Mouse (Mus musculus) neural tube, embryonic 14.5 days (tissue): ENCODE data around the gene Nacc2. TPM values are rescaled to one million over a fixed set of nuclear protein-coding genes. Genes with fewer than 3 reads are reported as not detected.
A peak's percentile ranks its signal among the peaks of the same experiment; 100 is the strongest.

Experiments
- ATAC-seq: fragments of 200-750 bp; cut with Nextera tagmentation; 2 replicates; pipeline ENCODE4 v1.8.0; 2017; ENCODE audit warnings: low read depth, mild to moderate bottlenecking, moderate TSS enrichment, moderate library complexity
- H3K27ac ChIP-seq: fragments of 300-500 bp; sonication (generic); 2 replicates; pipeline ENCODE4 v1.5.1; 2014; ENCODE audit warnings: low read depth, mild to moderate bottlenecking, control low read depth, low read length, moderate library complexity, mixed read lengths
- H3K27me3 ChIP-seq: fragments of 300-500 bp; sonication (generic); 2 replicates; pipeline ENCODE4 v1.6.1; 2014; ENCODE audit warnings: low read length; ENCODE audit not compliant: control insufficient read depth, insufficient read depth
- H3K36me3 ChIP-seq: fragments of 300-500 bp; sonication (generic); 2 replicates; pipeline ENCODE4 v1.6.1; 2014; ENCODE audit warnings: low read length, mixed read lengths; ENCODE audit not compliant: control insufficient read depth, insufficient read depth
- H3K4me1 ChIP-seq: fragments of 300-500 bp; sonication (generic); 2 replicates; pipeline ENCODE4 v1.6.1; 2014; ENCODE audit warnings: low read length; ENCODE audit not compliant: control insufficient read depth, insufficient read depth
- H3K4me2 ChIP-seq: fragments of 300-500 bp; sonication (generic); 2 replicates; pipeline ENCODE4 v1.6.1; 2014; ENCODE audit warnings: mild to moderate bottlenecking, low read depth, low read length, control low read depth
- H3K4me3 ChIP-seq: fragments of 300-500 bp; sonication (generic); 2 replicates; pipeline ENCODE4 v1.5.1; 2014; ENCODE audit warnings: low read depth, low read length, control low read depth, mixed read lengths
- H3K9ac ChIP-seq: fragments of 300-500 bp; sonication (generic); replicated peaks from 2 replicates; pipeline ENCODE4 v1.6.1; 2014; ENCODE audit warnings: low read depth, mild to moderate bottlenecking, control low read depth, low read length, mixed read lengths
- H3K9me3 ChIP-seq: fragments of 300-500 bp; sonication (generic); 2 replicates; pipeline ENCODE4 v1.6.1; 2016; ENCODE audit warnings: low read length; ENCODE audit not compliant: control insufficient read depth
- WGBS: fragments of 180-500 bp; shearing (Covaris S2); extraction: QIAGEN DNeasy Blood & Tissue Kit; methylation state at CpG from one replicate; pipeline ENCODE4 v1.1.7; 2014; 5-methylcytosine and 5-hydroxymethylcytosine counted together
- polyA plus RNA-seq: library from polyadenylated mRNA; unstranded; fragments of >200 nt; fragmentation: Nextera tagmentation; extraction: Ambion mirVana; gene quantifications from 2 replicates; pipeline ENCODE4 v1.2.1, GENCODE M21; 2014

Gene Nacc2
- polyA plus RNA-seq, 1 experiment from 2014 or later = 14.5 TPM

DNA sequence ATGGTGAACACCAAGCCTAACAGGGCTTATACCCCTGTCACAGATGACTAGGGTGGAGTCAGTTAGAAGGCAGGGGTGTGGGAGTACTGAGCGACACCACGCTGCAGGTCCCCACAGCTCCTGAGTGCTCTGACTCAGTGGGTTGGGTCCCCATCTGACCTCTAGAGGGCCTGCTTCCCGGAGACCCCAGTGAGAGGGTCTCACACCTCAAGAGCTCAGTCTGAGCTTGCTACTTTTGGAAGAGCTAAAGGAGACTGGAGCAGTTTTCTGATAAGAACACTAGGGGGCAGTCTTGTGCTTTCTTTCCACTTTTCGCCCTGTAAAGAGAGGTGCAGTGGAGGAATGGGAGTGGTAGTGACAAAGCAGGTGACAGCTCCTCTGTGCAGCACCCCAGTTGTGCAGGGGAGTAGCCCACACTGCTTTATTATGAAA, 30.9 kb upstream of the Nacc2 start:
- no peak overlapping the region for H3K4me2 ChIP-seq
- H3K4me1 ChIP-seq = peaks cover 21% of the 10 kb centered on the region
- H3K27me3 ChIP-seq = no peaks in the 10 kb centered on the region
- no peak overlapping the region for H3K4me3 ChIP-seq
- H3K9ac ChIP-seq = no peak overlapping the region
- H3K9me3 ChIP-seq = no peaks in the 10 kb centered on the region
- H3K36me3 ChIP-seq = no peaks in the 10 kb centered on the region
- no peak overlapping the region for H3K27ac ChIP-seq
- peak; percentile 81 for ATAC-seq
- 12% methylated on average over 4 of the region's 4 CpGs for WGBS

DNA sequence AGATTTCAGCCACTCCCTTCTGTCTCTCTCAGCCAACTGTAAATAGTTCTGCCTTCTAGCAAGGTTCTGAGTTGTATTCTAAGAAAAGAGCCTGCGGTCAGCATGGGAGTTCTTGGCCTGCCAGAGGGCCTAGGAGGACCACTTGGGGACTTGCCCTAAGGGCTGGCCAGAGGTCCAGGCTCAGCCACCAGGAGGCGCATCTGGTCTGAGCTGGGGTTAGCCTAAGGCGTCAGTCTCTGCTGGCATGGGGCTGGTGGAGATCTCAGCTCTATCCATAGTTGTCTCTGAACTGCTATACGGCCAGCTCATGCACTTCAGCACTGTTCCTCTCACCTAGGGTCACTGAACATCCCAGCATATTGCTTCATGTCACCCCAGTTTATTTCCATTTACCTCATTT, 30.3 kb upstream of the Nacc2 start:
- H3K36me3 ChIP-seq = no peaks in the 10 kb centered on the region
- no peak overlapping the region for H3K9ac ChIP-seq
- no peaks in the 10 kb centered on the region for H3K27me3 ChIP-seq
- H3K4me1 ChIP-seq = peaks cover 21% of the 10 kb centered on the region
- no peak overlapping the region for H3K27ac ChIP-seq
- H3K9me3 ChIP-seq = no peaks in the 10 kb centered on the region
- 38% methylated on average over 4 of the region's 4 CpGs for WGBS
- no peak overlapping the region for H3K4me2 ChIP-seq
- no peak overlapping the region for H3K4me3 ChIP-seq
- ATAC-seq = no peak

DNA sequence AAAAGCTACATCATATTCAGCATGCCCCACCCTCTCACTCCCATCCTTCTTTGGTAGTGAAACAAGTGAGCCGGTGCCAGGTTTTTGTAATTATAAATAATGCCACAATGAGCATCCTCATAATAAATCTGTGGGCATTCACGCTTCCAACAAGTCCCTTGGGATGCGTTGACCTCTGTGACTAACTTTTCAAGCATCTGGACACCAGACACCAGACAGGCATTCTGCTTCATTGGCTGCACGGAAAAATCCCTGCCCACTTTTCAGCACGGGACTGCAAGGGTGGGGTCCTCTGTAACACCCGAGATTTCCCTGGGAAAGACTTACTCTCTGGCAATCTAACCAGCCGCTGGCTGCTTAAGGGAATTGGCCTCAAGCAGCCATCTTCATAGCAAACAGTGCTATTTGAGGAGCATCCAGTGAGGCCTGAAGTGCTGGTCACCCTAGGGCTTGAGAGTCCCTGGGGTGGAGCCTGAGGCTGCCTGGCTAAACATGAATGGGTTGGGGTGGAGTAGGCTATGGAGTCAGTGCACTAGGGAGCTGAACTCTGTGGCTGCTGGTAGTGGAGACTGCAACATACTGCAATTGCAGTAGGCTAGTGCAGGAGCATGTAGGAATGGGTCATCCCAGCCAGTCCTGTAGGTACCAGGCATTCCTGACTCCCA, 24.8 kb upstream of the Nacc2 start:
- no peak overlapping the region for H3K9ac ChIP-seq
- no peaks in the 10 kb centered on the region for H3K27me3 ChIP-seq
- H3K4me1 ChIP-seq = no peaks in the 10 kb centered on the region
- H3K4me3 ChIP-seq = no peak overlapping the region
- WGBS = 36% methylated on average over 7 of the region's 7 CpGs
- ATAC-seq = no peak
- H3K36me3 ChIP-seq = no peaks in the 10 kb centered on the region
- H3K4me2 ChIP-seq = no peak overlapping the region
- no peaks in the 10 kb centered on the region for H3K9me3 ChIP-seq
- no peak overlapping the region for H3K27ac ChIP-seq

DNA sequence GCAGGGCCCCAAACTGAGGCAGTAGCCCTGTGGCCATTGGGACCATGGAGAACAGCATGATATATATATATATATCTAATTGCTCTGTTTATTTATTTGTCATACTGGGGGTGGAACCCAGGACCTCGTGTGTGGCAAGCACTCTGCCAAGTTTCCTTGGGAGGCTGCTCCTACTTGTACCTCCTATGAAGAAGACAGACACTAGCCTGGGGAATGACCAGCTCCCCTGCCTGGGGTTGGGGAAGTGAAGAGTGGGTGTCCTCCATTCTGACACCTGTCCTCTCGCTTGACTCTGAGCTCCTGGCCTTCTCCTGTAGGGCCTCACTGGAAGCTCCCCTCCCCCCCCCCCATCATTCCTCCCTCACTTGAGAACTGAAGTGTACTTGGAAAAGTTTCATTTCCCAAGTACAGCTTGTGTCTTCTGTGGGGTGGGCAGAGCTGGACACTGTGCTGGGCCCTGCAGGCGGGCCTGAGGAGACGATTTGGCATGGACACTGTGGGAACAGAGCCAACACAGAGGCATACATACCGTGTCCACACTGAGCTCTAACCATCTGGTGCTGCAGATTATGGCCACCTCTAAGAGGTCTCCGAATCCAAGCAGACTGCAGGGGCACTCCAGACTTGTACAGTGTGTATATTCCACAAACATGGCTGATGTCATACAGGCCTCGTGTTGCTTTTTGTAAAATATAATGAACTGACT, 23.5 kb upstream of the Nacc2 start:
- Histone ChIP-seq H3K4me3 (no peak overlapping the region), H3K4me1 (no peaks in the 10 kb centered on the region), H3K27me3 (no peaks in the 10 kb centered on the region), H3K36me3 (no peaks in the 10 kb centered on the region), H3K4me2 (no peak overlapping the region), H3K9ac (no peak overlapping the region), H3K9me3 (no peaks in the 10 kb centered on the region), H3K27ac (no peak overlapping the region)
- ATAC-seq = no peak
- 55% methylated on average over 7 of the region's 7 CpGs for WGBS

DNA sequence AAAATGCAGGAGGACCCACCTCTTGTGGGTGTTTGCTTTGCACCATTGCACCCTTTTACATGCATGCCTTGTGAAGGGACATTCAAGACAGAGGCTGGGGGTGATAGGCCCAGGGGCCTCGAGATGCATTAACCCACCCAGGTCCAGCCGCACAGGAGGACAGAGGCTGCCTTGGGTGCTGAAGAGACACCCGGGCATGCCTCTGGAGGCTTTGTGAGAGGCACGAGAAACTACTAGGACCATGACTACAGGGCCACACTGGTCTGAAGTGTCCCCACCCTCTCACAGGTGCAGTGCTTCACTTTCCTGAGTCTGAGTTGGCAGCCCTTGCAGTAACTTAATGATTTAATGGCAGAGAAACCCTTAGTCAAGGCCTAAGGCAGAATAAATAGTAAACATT, 22.1 kb upstream of the Nacc2 start:
- Histone ChIP-seq H3K4me1 (peaks cover 5% of the 10 kb centered on the region), H3K9ac (no peak overlapping the region)
- 88% methylated on average over 4 of the region's 4 CpGs for WGBS

DNA sequence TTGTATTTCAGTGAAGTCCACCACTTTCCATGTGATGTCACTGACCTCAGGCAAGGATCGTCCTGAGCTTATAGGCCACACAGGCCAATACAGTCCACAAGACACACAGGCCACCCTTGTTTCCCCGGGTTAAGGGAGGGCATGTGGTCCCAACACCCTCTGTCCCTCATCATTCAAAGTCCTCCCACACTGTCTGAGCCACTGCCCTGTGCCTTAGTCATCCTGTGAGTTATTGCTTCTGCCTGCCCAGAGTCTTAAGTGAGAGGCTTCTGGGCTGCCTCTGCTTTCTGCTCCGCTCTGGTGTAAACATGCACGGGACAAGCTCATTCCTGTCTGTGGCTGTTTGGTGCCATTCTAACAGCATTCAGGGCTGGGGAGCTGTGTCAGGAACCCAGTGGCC, 21.3 kb upstream of the Nacc2 start:
- Histone ChIP-seq H3K27me3 (no peaks in the 10 kb centered on the region), H3K4me3 (no peak overlapping the region), H3K27ac (no peak overlapping the region), H3K36me3 (no peaks in the 10 kb centered on the region), H3K9me3 (no peaks in the 10 kb centered on the region), H3K4me2 (no peak overlapping the region), H3K9ac (no peak overlapping the region), H3K4me1 (peaks cover 7% of the 10 kb centered on the region)
- ATAC-seq = no peak
- WGBS = 60% methylated on average over 4 of the region's 4 CpGs

More for the DNA sequence above, 22.1 kb upstream of the Nacc2 start:
- H3K4me3 ChIP-seq = no peak overlapping the region
- ATAC-seq = no peak
- H3K36me3 ChIP-seq = no peaks in the 10 kb centered on the region
- H3K4me2 ChIP-seq = no peak overlapping the region
- no peaks in the 10 kb centered on the region for H3K27me3 ChIP-seq
- H3K9me3 ChIP-seq = no peaks in the 10 kb centered on the region
- H3K27ac ChIP-seq = no peak overlapping the region

DNA sequence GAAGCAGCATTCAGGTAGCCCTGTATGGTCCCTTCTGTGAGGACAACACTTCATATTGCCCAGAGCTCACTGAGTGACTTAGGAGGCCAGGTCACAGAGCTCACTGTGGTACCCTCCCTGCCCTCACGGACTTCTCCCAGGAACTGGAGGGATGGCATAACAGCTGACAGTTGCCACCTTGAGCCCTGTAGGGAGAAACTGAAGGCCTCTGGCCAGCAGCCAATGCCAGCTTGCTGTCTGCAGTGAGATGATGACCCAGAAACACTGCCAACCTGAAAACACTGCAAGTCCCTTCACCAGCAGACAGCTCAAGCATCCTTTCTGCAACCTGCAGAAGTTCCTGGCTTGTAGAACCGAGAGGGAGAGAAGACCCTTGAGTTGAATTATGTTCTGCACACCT, 20.5 kb upstream of the Nacc2 start:
- no peaks in the 10 kb centered on the region for H3K36me3 ChIP-seq
- no peak overlapping the region for H3K27ac ChIP-seq
- H3K27me3 ChIP-seq = no peaks in the 10 kb centered on the region
- no peak overlapping the region for H3K4me2 ChIP-seq
- H3K9me3 ChIP-seq = no peaks in the 10 kb centered on the region
- no peak overlapping the region for H3K9ac ChIP-seq
- ATAC-seq = no peak
- WGBS = 68% methylated on average over 2 of the region's 2 CpGs
- H3K4me1 ChIP-seq = peaks cover 15% of the 10 kb centered on the region
- H3K4me3 ChIP-seq = no peak overlapping the region

DNA sequence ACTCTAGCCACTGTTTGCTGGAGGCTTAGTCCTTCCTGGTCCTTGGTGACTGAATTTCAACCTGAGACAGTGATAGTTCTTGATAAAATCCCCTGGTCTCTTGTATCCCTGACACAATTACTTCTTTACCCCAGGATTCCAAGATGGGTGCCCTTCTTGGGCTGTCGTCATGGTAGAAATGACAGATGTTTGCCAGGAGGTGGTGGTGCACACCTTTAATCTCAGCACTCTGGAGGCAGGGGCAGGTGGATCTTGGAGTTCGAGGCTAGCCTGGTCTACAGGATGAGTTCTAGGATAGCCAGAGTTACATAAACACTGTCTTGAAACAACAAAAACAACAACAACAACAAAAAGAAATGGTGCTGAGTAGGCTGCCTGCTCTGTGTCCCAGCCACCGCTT, 20.0 kb upstream of the Nacc2 start:
- Histone ChIP-seq H3K9me3 (no peaks in the 10 kb centered on the region), H3K9ac (no peak overlapping the region), H3K4me1 (peaks cover 17% of the 10 kb centered on the region), H3K27ac (no peak overlapping the region), H3K4me3 (no peak overlapping the region), H3K27me3 (no peaks in the 10 kb centered on the region), H3K36me3 (no peaks in the 10 kb centered on the region), H3K4me2 (no peak overlapping the region)
- WGBS = 87% methylated on average over 3 of the region's 3 CpGs
- ATAC-seq = no peak

DNA sequence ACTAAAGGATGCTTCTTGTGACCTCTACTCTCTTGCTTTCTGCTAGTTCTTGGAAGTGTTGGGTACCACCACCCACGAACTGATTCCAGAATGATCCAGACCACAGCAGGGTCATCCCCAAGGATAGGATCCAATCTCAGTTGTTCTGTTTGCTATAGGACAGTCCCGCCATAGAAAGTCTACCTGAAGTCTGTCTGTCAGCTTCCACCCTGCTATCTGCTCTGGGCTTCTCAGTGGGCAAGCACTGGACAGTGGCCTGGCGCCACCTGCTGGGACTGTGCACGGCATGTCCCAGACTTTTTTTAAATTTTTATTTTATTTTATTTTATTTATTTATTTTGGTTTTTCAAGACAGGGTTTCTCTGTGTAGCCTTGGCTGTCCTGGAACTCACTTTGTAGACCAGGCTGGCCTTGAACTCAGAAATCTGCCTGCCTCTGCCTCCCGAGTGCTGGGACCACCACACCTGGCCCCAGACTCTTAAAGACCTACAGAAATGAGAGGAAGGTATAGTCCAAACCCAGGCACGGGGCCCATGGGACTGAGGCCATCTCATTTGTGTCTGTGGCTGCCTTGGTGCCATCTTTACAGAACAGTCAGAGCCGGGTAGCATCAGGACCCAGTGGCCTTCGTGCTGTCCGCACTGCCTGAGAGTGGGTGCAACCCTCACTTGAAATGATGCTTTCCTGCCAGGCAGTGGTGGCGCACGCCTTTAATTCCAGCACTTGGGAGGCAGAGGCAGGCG, 19.0 kb upstream of the Nacc2 start:
- no peak for ATAC-seq
- Histone ChIP-seq H3K9ac (no peak overlapping the region), H3K4me3 (no peak overlapping the region), H3K27ac (no peak overlapping the region), H3K9me3 (no peaks in the 10 kb centered on the region), H3K4me1 (peaks cover 17% of the 10 kb centered on the region), H3K36me3 (peaks cover 2% of the 10 kb centered on the region; the same call in 1 of the 2 replicates), H3K4me2 (no peak overlapping the region), H3K27me3 (no peaks in the 10 kb centered on the region)
- WGBS = 68% methylated on average over 12 of the region's 12 CpGs
